Mouse (Mus musculus) lung, embryonic 14.5 days (tissue): ENCODE measurements around the gene Aif1l. TPM values are rescaled to one million over a fixed set of nuclear protein-coding genes. Genes with fewer than 3 reads are reported as not detected.

ENCODE experiments used
- ATAC-seq: fragments of 200-750 bp; cut with Nextera tagmentation; 2 replicates; pipeline ENCODE4 v1.8.0; 2017; ENCODE audit warnings: mild to moderate bottlenecking, moderate TSS enrichment, moderate library complexity; ENCODE audit not compliant: insufficient read depth
- DNase-seq: peaks from one replicate; pipeline ENCODE4 v3.0.0-alpha.2; 2015
- H3K27ac ChIP-seq: fragments of 300-500 bp; sonication (generic); 2 replicates; pipeline ENCODE4 v1.5.1; 2014; ENCODE audit warnings: low read depth, mild to moderate bottlenecking, moderate library complexity
- H3K27me3 ChIP-seq: fragments of 300-500 bp; sonication (generic); 2 replicates; pipeline ENCODE4 v1.6.1; 2014; ENCODE audit warnings: low read length, control low read depth; ENCODE audit not compliant: insufficient read depth
- H3K36me3 ChIP-seq: fragments of 300-500 bp; sonication (generic); 2 replicates; pipeline ENCODE4 v1.6.1; 2014; ENCODE audit warnings: control low read depth; ENCODE audit not compliant: insufficient read depth
- H3K4me1 ChIP-seq: fragments of 300-500 bp; sonication (generic); 2 replicates; pipeline ENCODE4 v1.6.1; 2014; ENCODE audit warnings: antibody characterized with exemption, control low read depth; ENCODE audit not compliant: insufficient read depth
- H3K4me2 ChIP-seq: fragments of 300-500 bp; sonication (generic); 2 replicates; pipeline ENCODE4 v1.6.1; 2014; ENCODE audit warnings: mild to moderate bottlenecking
- H3K4me3 ChIP-seq: fragments of 300-500 bp; sonication (generic); 2 replicates; pipeline ENCODE4 v1.5.1; 2014; ENCODE audit warnings: low read depth, low read length
- H3K9ac ChIP-seq: fragments of 300-500 bp; sonication (generic); 2 replicates; pipeline ENCODE4 v1.6.1; 2014
- H3K9me3 ChIP-seq: fragments of 300-500 bp; sonication (generic); 2 replicates; pipeline ENCODE4 v1.6.1; 2016; ENCODE audit warnings: low read depth, low read length, control low read depth
- CTCF ChIP-seq: IDR thresholded peaks from 2 replicates; pipeline ENCODE4 v1.5.1; 2016; ENCODE audit warnings: antibody characterized with exemption, low read depth
- WGBS: fragments of 180-500 bp; shearing (Covaris S2); extraction: QIAGEN DNeasy Blood & Tissue Kit; methylation state at CpG from one replicate; pipeline ENCODE4 v1.1.7; 2014; 5-methylcytosine and 5-hydroxymethylcytosine counted together
- polyA plus RNA-seq: library from polyadenylated mRNA; unstranded; fragments of >200 nt; fragmentation: Nextera tagmentation; extraction: Ambion mirVana; gene quantifications from 2 replicates; pipeline ENCODE4 v1.2.1, GENCODE M21; 2014

The Aif1l gene
- polyA plus RNA-seq, 1 experiment from 2014 or later, result 42.3 TPM

GRCm38 (mm10) chr2:31998443-31998842 lies 48.5 kb downstream of the Aif1l start:
- ATAC-seq, result no peak
- Histone ChIP-seq H3K9ac (no peak overlapping the region), H3K4me3 (no peak overlapping the region), H3K27me3 (no peaks in the 10 kb centered on the region), H3K36me3 (peaks cover 84% of the 10 kb centered on the region), H3K9me3 (no peaks in the 10 kb centered on the region), H3K4me1 (no peaks in the 10 kb centered on the region), H3K27ac (no peak overlapping the region), H3K4me2 (no peak overlapping the region)
- no peak for DNase-seq
- no peak for TF ChIP-seq CTCF
- WGBS, result 60% methylated on average over 2 of the region's 2 CpGs

- H3K4me3 ChIP-seq, result no peak overlapping the region
- DNase-seq (no peak), ATAC-seq (no peak)
- no peak for TF ChIP-seq CTCF
- H3K27ac ChIP-seq, result no peak overlapping the region
- H3K36me3 ChIP-seq, result peaks cover 89% of the 10 kb centered on the region
- H3K27me3 ChIP-seq, result no peaks in the 10 kb centered on the region
- H3K9ac ChIP-seq, result no peak overlapping the region
- 80% methylated on average over 2 of the region's 2 CpGs for WGBS
- no peaks in the 10 kb centered on the region for H3K4me1 ChIP-seq
- H3K4me2 ChIP-seq, result no peak overlapping the region
- H3K9me3 ChIP-seq, result no peaks in the 10 kb centered on the region
These were observed 58.4 kb downstream of the Aif1l start for GRCm38 (mm10) chr2:32008311-32008710.

- H3K27ac ChIP-seq, result no peak overlapping the region
- ATAC-seq, result no peak
- H3K9me3 ChIP-seq, result no peaks in the 10 kb centered on the region
- H3K9ac ChIP-seq, result no peak overlapping the region
- WGBS, result 85% methylated on average over 11 of the region's 11 CpGs
- no peak overlapping the region for H3K4me3 ChIP-seq
- peak; percentile 4 for DNase-seq
- no peak for TF ChIP-seq CTCF
- H3K27me3 ChIP-seq, result no peaks in the 10 kb centered on the region
- peaks cover 89% of the 10 kb centered on the region for H3K36me3 ChIP-seq
- H3K4me1 ChIP-seq, result no peaks in the 10 kb centered on the region
- H3K4me2 ChIP-seq, result no peak overlapping the region
These were observed 58.8 kb downstream of the Aif1l start for GRCm38 (mm10) chr2:32008716-32009115.

- peaks cover 96% of the 10 kb centered on the region for H3K36me3 ChIP-seq
- H3K4me2 ChIP-seq, result no peak overlapping the region
- 69% methylated on average over 4 of the region's 4 CpGs for WGBS
These were observed 69.8 kb downstream of the Aif1l start for GRCm38 (mm10) chr2:32019704-32020103.

GRCm38 (mm10) chr2:32020229-32020628 lies 70.3 kb downstream of the Aif1l start:
- no peaks in the 10 kb centered on the region for H3K4me1 ChIP-seq

More at GRCm38 (mm10) chr2:32019704-32020103, 69.8 kb downstream of the Aif1l start:
- Histone ChIP-seq H3K9ac (no peak overlapping the region), H3K9me3 (no peaks in the 10 kb centered on the region), H3K27ac (no peak overlapping the region), H3K27me3 (no peaks in the 10 kb centered on the region), H3K4me1 (no peaks in the 10 kb centered on the region), H3K4me3 (no peak overlapping the region)
- ATAC-seq (no peak), DNase-seq (no peak)
- no peak for TF ChIP-seq CTCF

More at GRCm38 (mm10) chr2:32020229-32020628, 70.3 kb downstream of the Aif1l start:
- no peak for TF ChIP-seq CTCF
- Histone ChIP-seq H3K4me2 (no peak overlapping the region), H3K9ac (no peak overlapping the region), H3K4me3 (no peak overlapping the region), H3K9me3 (no peaks in the 10 kb centered on the region), H3K36me3 (peaks cover 95% of the 10 kb centered on the region), H3K27ac (no peak overlapping the region), H3K27me3 (no peaks in the 10 kb centered on the region)
- DNase-seq (no peak), ATAC-seq (no peak)
- WGBS, result 88% methylated on average over 5 of the region's 5 CpGs

Other genes with a start within 250 kb of the Aif1l start
- 0.12 TPM in 1 of 2 replicates, not detected in the other for gene Qrfp, start 139.6 kb upstream of the Aif1l start, polyA plus RNA-seq
- gene Fibcd1, start 104.1 kb upstream of the Aif1l start, polyA plus RNA-seq, result 0.07 TPM in 1 of 2 replicates, not detected in the other
- 0.80 and 0.87 TPM in 2 replicates for gene Lamc3, start 62.8 kb upstream of the Aif1l start, polyA plus RNA-seq
- 82.4 and 84.6 TPM in 2 replicates for gene Nup214, start 24.3 kb downstream of the Aif1l start, polyA plus RNA-seq
- 4.5 and 4.9 TPM in 2 replicates for gene Fam78a, start 134.7 kb downstream of the Aif1l start, polyA plus RNA-seq
- 2.5 and 3.9 TPM in 2 replicates for gene Plpp7, start 145.4 kb downstream of the Aif1l start, polyA plus RNA-seq
- 69.0 and 76.8 TPM in 2 replicates for gene Prrc2b, start 200.9 kb downstream of the Aif1l start, polyA plus RNA-seq